ENCODE assay signal across 29 mouse cellular contexts in genomic region chr9:99162839-99163238, GRCm38 (mm10). TPM values are rescaled to one million over a fixed set of nuclear protein-coding genes. Genes with fewer than 3 reads are reported as not detected.
DNase-seq lines count a peak whose midpoint lies in the region; ATAC-seq and TF ChIP-seq lines count a peak whose summit lies in the region.
"Had no signal": no experiment of that assay in that cellular context is flagged by ENCODE, and none has a peak within 500 bp of the region (broad histone marks: within the 10 kb centered on the region; RNA-seq: fewer than 3 reads in every experiment).

No protein-coding gene starts in this region.

- H3K9ac ChIP-seq in forebrain, embryonic 15.5 days (replicated peaks): no peak overlapping the region
- no peak overlapping the region for H3K9ac ChIP-seq in forebrain, embryonic 11.5 days (ENCODE audit: low read length)
- H3K9ac ChIP-seq: embryonic facial prominence, embryonic 13.5 days; forebrain, postnatal 0 days; heart, embryonic 15.5 days; hindbrain, embryonic 13.5 days had no signal

- H3K4me3 ChIP-seq in forebrain, embryonic 15.5 days: no peak overlapping the region
- no peak overlapping the region for H3K4me3 ChIP-seq in forebrain, embryonic 11.5 days (ENCODE audit: low read depth, low read length)
- no peak overlapping the region; the same call in 1 of the 2 replicates for H3K4me3 ChIP-seq in G1E (ENCODE audit: low read depth, low read length)
- no peak overlapping the region for H3K4me3 ChIP-seq in bone marrow, adult 2 months (replicated peaks; ENCODE audit: control insufficient read depth, low read depth, low read length)
- H3K4me3 ChIP-seq in megakaryocyte, embryonic 14.5 days (replicated peaks): peak overlapping the region; percentile 40
- H3K4me3 ChIP-seq: erythroblast, embryonic 14.5 days; heart, embryonic 10.5 days; heart, embryonic 15.5 days; hindbrain, embryonic 13.5 days had no signal

- H3K36me3 ChIP-seq in forebrain, embryonic 15.5 days: no peaks in the 10 kb centered on the region
- H3K36me3 ChIP-seq in forebrain, embryonic 11.5 days (ENCODE audit: control insufficient read depth, insufficient read depth, low read length): no peaks in the 10 kb centered on the region
- H3K36me3 ChIP-seq in G1E (replicated peaks): no peaks in the 10 kb centered on the region
- H3K36me3 ChIP-seq in megakaryocyte, embryonic 14.5 days (replicated peaks; ENCODE audit: low read length): peaks cover 6% of the 10 kb centered on the region
- H3K36me3 ChIP-seq: embryonic facial prominence, embryonic 13.5 days; heart, embryonic 10.5 days; heart, embryonic 15.5 days; hindbrain, embryonic 13.5 days had no signal

- peaks cover 17% of the 10 kb centered on the region for H3K4me1 ChIP-seq in forebrain, embryonic 15.5 days
- H3K4me1 ChIP-seq in forebrain, embryonic 11.5 days (replicated peaks; ENCODE audit: control insufficient read depth, insufficient read depth, low read length): peaks cover 9% of the 10 kb centered on the region; the same call in 1 of the 2 replicates
- peaks cover 83% of the 10 kb centered on the region for H3K4me1 ChIP-seq in G1E (ENCODE audit: insufficient read depth, low read depth, low read length)
- peaks cover 6% of the 10 kb centered on the region for H3K4me1 ChIP-seq in bone marrow, adult 2 months (ENCODE audit: control insufficient read depth, insufficient read depth, low read length)
- H3K4me1 ChIP-seq in megakaryocyte, embryonic 14.5 days: peaks cover 92% of the 10 kb centered on the region

- 99% methylated on average over 2 of the region's 2 CpGs for WGBS in forebrain, embryonic 15.5 days
- WGBS in forebrain, embryonic 11.5 days: 91% methylated on average over 2 of the region's 2 CpGs
- WGBS in bone marrow, adult 2 months: 53% methylated on average over 2 of the region's 2 CpGs

- H3K4me2 ChIP-seq in forebrain, embryonic 15.5 days (replicated peaks): no peak overlapping the region
- no peak overlapping the region for H3K4me2 ChIP-seq in forebrain, embryonic 11.5 days (ENCODE audit: low read depth, low read length, severe bottlenecking)
- H3K4me2 ChIP-seq: heart, embryonic 15.5 days had no signal

- H3K9me3 ChIP-seq in forebrain, embryonic 15.5 days: no peaks in the 10 kb centered on the region
- H3K9me3 ChIP-seq in forebrain, embryonic 11.5 days (ENCODE audit: control insufficient read depth, low read length): no peaks in the 10 kb centered on the region
- H3K9me3 ChIP-seq in G1E (replicated peaks): no peaks in the 10 kb centered on the region
- no peaks in the 10 kb centered on the region for H3K9me3 ChIP-seq in megakaryocyte, embryonic 14.5 days
- H3K9me3 ChIP-seq: embryonic facial prominence, embryonic 13.5 days; heart, embryonic 10.5 days; heart, embryonic 15.5 days; hindbrain, embryonic 13.5 days had no signal

- no peak for DNase-seq in forebrain, embryonic 11.5 days (ENCODE audit: low spot score)
- no peak for DNase-seq in G1E (ENCODE audit: low spot score)
- no peak for DNase-seq in c-Kit-positive CD71-positive TER-119-positive erythroid progenitor cells, embryonic 14.5 days (ENCODE audit: low spot score)
- DNase-seq: adrenal gland, postnatal 25 days; B cell, adult 2 months; cerebellum, adult 8-10 months; cerebellum, postnatal 25 days; forebrain, postnatal 0 days; gastrocnemius, postnatal 10 days; kidney, adult 8-10 months; kidney, postnatal 4 days; layer of hippocampus, adult 9-11 months; lung, adult 18-20 months; thymus, adult 2 months; thymus, postnatal 36 days had no signal

- H3K27me3 ChIP-seq in forebrain, embryonic 15.5 days: no peaks in the 10 kb centered on the region
- H3K27me3 ChIP-seq in forebrain, embryonic 11.5 days (ENCODE audit: control insufficient read depth, insufficient read depth, low read length): no peaks in the 10 kb centered on the region
- H3K27me3 ChIP-seq in G1E (ENCODE audit: insufficient read depth, low read length): peaks cover 7% of the 10 kb centered on the region
- H3K27me3 ChIP-seq in megakaryocyte, embryonic 14.5 days (replicated peaks): no peaks in the 10 kb centered on the region
- H3K27me3 ChIP-seq: CH12.LX; embryonic facial prominence, embryonic 13.5 days; heart, embryonic 15.5 days had no signal

- TF ChIP-seq POLR2A in bone marrow, adult 2 months (IDR thresholded peaks at IDR 0.05; ENCODE audit: borderline replicate concordance, control insufficient read depth, low read depth, low read length): no peak

- 0 out of 2 replicates have a peak, but pooled peaks have one; percentile 14 for ATAC-seq in forebrain, embryonic 15.5 days (replicated peaks)
- ATAC-seq in forebrain, embryonic 11.5 days (replicated peaks; ENCODE audit: low FRiP score): no peak
- peak; percentile 52; the same call in 1 of the 2 replicates for ATAC-seq in G1E (ENCODE audit: extremely low read depth, insufficient number of reproducible peaks, low FRiP score, poor library complexity, severe bottlenecking)
- no peak for ATAC-seq in frontal cortex, adult (ENCODE audit: low TSS enrichment)
- ATAC-seq: intestine, embryonic 16.5 days; lung, postnatal 0 days had no signal

- TF ChIP-seq CTCF in G1E (IDR thresholded peaks at IDR 0.05; ENCODE audit: low read depth, low read length): no peak
- no peak for TF ChIP-seq CTCF in bone marrow, adult 2 months (IDR thresholded peaks at IDR 0.05; ENCODE audit: control insufficient read depth, insufficient read depth, low read length)

- H3K27ac ChIP-seq in forebrain, embryonic 15.5 days (replicated peaks): no peak overlapping the region
- no peak overlapping the region for H3K27ac ChIP-seq in forebrain, embryonic 11.5 days (ENCODE audit: low read depth, low read length)
- peak overlapping the region; percentile 56 for H3K27ac ChIP-seq in bone marrow, adult 2 months (ENCODE audit: control insufficient read depth, insufficient read depth, low read depth, low read length, poor library complexity)
- H3K27ac ChIP-seq: heart, embryonic 10.5 days; heart, embryonic 15.5 days; kidney, postnatal 0 days; macrophage had no signal

RNA-seq across cellular contexts. Expression of gene Pik3cb, which starts 22.4 kb away (rescaled TPM):
- 3.7 and 3.8 TPM in 2 replicates for polyA plus RNA-seq in forebrain, embryonic 15.5 days (2015; fragmentation: Nextera tagmentation; extraction: Ambion mirVana)
- polyA plus RNA-seq in forebrain, embryonic 11.5 days (2014; fragmentation: Nextera tagmentation; extraction: Ambion mirVana): 1.6 and 1.7 TPM in 2 replicates
- 15.6 and 16.8 TPM in 2 replicates for total RNA-seq in G1E (2014; fragmentation: Nextera tagmentation)
- 4.0 and 4.1 TPM in 2 replicates for total RNA-seq in G1E (2017)
- 0.78 and 0.98 TPM in 2 replicates for polyA plus RNA-seq in G1E (2012)
- 7.4 and 10.7 TPM in 2 replicates for polyA plus RNA-seq in bone marrow, adult 2 months (2011; ENCODE audit: insufficient read depth, insufficient read length, low replicate concordance, missing spikeins)
- 0.82 and 1.8 TPM in 2 replicates for polyA plus RNA-seq in megakaryocyte, embryonic 14.5 days (2012; ENCODE audit: insufficient read depth, low replicate concordance)

Comparison
In these comparisons a context has a peak if more than half of its experiments do, and no peak if none do; other contexts are left out.
1. ATAC-seq: peak in forebrain, embryonic 15.5 days (single experiment) and G1E (single experiment); none in forebrain, embryonic 11.5 days (single experiment) and frontal cortex, adult (single experiment).